Mouse (Mus musculus): ENCODE measurements around the gene Bco2. TPM values are rescaled to one million over a fixed set of nuclear protein-coding genes. Genes with fewer than 3 reads are reported as not detected.
A peak's percentile ranks its signal among the peaks of the same experiment; 100 is the strongest.

Gene Bco2
- polyA plus RNA-seq, 1 experiment, result 0.38 TPM

DNA sequence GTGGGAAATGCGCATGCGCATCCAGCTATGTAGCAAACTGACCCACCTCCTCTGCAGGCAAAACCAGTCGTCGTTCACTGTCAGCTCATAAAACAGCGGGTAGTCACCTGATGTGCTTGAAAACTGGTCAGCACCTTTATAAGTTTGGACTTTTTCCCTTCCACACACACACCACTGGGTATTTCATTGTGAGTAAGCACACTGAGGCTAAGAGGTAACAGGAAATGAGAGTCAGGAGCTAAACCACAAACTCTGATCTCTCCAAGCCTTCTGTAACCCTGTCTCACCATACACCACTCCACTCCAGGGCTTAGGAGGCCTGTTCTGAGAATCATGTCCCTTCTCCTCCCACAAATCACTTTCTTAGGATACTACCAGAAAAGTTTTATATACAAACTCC is 29.4 kb downstream of the Bco2 start:
- DNase-seq, result no peak
- Histone ChIP-seq H3K27ac (ENCODE audit: control insufficient read depth, insufficient read depth, low read length) (no peak overlapping the region), H3K4me3 (ENCODE audit: control insufficient read depth, insufficient read depth, low read length) (no peak overlapping the region), H3K4me1 (replicated peaks; ENCODE audit: control insufficient read depth, insufficient read depth, low read length) (peaks cover 11% of the 10 kb centered on the region), H3K27me3 (ENCODE audit: control insufficient read depth, insufficient read depth, low read length) (no peaks in the 10 kb centered on the region), H3K36me3 (ENCODE audit: control insufficient read depth, insufficient read depth, low read length) (peaks cover 11% of the 10 kb centered on the region; the same call in 1 of the 2 replicates)
- WGBS, result 82% methylated on average over 5 of the region's 5 CpGs
- no peak for TF ChIP-seq POLR2A (IDR thresholded peaks at IDR 0.05; ENCODE audit: control insufficient read depth, extremely low read depth, insufficient read depth, low read length, poor library complexity)
- no peak for TF ChIP-seq CTCF (IDR thresholded peaks at IDR 0.05; ENCODE audit: borderline replicate concordance, control insufficient read depth, extremely low read depth, insufficient read depth, low read length, poor library complexity)

DNA sequence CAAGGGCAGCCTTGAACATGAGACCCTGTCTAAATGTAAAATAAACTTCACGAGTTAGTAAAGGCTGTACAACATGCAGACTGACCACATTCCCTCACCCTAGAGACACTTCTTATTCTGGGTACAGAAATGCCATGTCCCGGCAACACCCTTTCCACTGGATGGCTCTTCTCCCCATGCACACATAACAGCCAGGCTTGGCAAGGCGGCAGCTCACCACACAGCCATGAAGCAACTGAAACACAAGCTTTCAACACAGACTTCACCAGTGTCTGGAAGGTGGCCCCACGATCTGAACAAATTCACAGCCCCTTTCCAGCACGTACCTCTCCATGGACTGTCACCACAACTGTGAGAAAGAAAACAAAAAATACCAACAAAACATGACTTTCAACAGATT is 30.0 kb downstream of the Bco2 start:
- H3K27me3 ChIP-seq (ENCODE audit: control insufficient read depth, insufficient read depth, low read length), result no peaks in the 10 kb centered on the region
- H3K27ac ChIP-seq (ENCODE audit: control insufficient read depth, insufficient read depth, low read length), result no peak overlapping the region
- H3K4me1 ChIP-seq (replicated peaks; ENCODE audit: control insufficient read depth, insufficient read depth, low read length), result peaks cover 11% of the 10 kb centered on the region
- H3K36me3 ChIP-seq (ENCODE audit: control insufficient read depth, insufficient read depth, low read length), result peaks cover 11% of the 10 kb centered on the region; the same call in 1 of the 2 replicates
- DNase-seq, result no peak
- no peak overlapping the region for H3K4me3 ChIP-seq (ENCODE audit: control insufficient read depth, insufficient read depth, low read length)
- 97% methylated on average over 5 of the region's 5 CpGs for WGBS
- TF ChIP-seq POLR2A (IDR thresholded peaks at IDR 0.05; ENCODE audit: control insufficient read depth, extremely low read depth, insufficient read depth, low read length, poor library complexity), result no peak
- no peak for TF ChIP-seq CTCF (IDR thresholded peaks at IDR 0.05; ENCODE audit: borderline replicate concordance, control insufficient read depth, extremely low read depth, insufficient read depth, low read length, poor library complexity)

- peaks cover 11% of the 10 kb centered on the region; the same call in 1 of the 2 replicates for H3K36me3 ChIP-seq (ENCODE audit: control insufficient read depth, insufficient read depth, low read length)
- H3K27ac ChIP-seq (ENCODE audit: control insufficient read depth, insufficient read depth, low read length), result no peak overlapping the region
- H3K27me3 ChIP-seq (ENCODE audit: control insufficient read depth, insufficient read depth, low read length), result no peaks in the 10 kb centered on the region
- 86% methylated on average over 5 of the region's 5 CpGs for whole genome bisulfite sequencing
- no peak for DNase-seq
- H3K4me3 ChIP-seq (ENCODE audit: control insufficient read depth, insufficient read depth, low read length), result no peak overlapping the region
- TF ChIP-seq CTCF (IDR thresholded peaks at IDR 0.05; ENCODE audit: borderline replicate concordance, control insufficient read depth, extremely low read depth, insufficient read depth, low read length, poor library complexity), result no peak
- no peak for TF ChIP-seq POLR2A (IDR thresholded peaks at IDR 0.05; ENCODE audit: control insufficient read depth, extremely low read depth, insufficient read depth, low read length, poor library complexity)
- H3K4me1 ChIP-seq (replicated peaks; ENCODE audit: control insufficient read depth, insufficient read depth, low read length), result peaks cover 7% of the 10 kb centered on the region
Observed at GRCm38 (mm10) chr9:50522574-50522973, 32.4 kb downstream of the Bco2 start.

GRCm38 (mm10) chr9:50521562-50521961 is 33.4 kb downstream of the Bco2 start:
- no peak for TF ChIP-seq POLR2A (IDR thresholded peaks at IDR 0.05; ENCODE audit: control insufficient read depth, extremely low read depth, insufficient read depth, low read length, poor library complexity)
- no peak for TF ChIP-seq CTCF (IDR thresholded peaks at IDR 0.05; ENCODE audit: borderline replicate concordance, control insufficient read depth, extremely low read depth, insufficient read depth, low read length, poor library complexity)
- DNase-seq, result no peak
- no peaks in the 10 kb centered on the region for H3K27me3 ChIP-seq (ENCODE audit: control insufficient read depth, insufficient read depth, low read length)
- peaks cover 3% of the 10 kb centered on the region; the same call in 1 of the 2 replicates for H3K4me1 ChIP-seq (replicated peaks; ENCODE audit: control insufficient read depth, insufficient read depth, low read length)
- no peak overlapping the region for H3K27ac ChIP-seq (ENCODE audit: control insufficient read depth, insufficient read depth, low read length)
- H3K4me3 ChIP-seq (ENCODE audit: control insufficient read depth, insufficient read depth, low read length), result no peak overlapping the region
- H3K36me3 ChIP-seq (ENCODE audit: control insufficient read depth, insufficient read depth, low read length), result peaks cover 11% of the 10 kb centered on the region; the same call in 1 of the 2 replicates
- WGBS, result 68% methylated on average over 2 of the region's 2 CpGs

GRCm38 (mm10) chr9:50520748-50521147 is 34.2 kb downstream of the Bco2 start:
- no peak for DNase-seq
- H3K4me3 ChIP-seq (ENCODE audit: control insufficient read depth, insufficient read depth, low read length), result no peak overlapping the region
- TF ChIP-seq POLR2A (IDR thresholded peaks at IDR 0.05; ENCODE audit: control insufficient read depth, extremely low read depth, insufficient read depth, low read length, poor library complexity), result no peak
- no peak for TF ChIP-seq CTCF (IDR thresholded peaks at IDR 0.05; ENCODE audit: borderline replicate concordance, control insufficient read depth, extremely low read depth, insufficient read depth, low read length, poor library complexity)
- H3K27ac ChIP-seq (ENCODE audit: control insufficient read depth, insufficient read depth, low read length), result no peak overlapping the region
- H3K36me3 ChIP-seq (ENCODE audit: control insufficient read depth, insufficient read depth, low read length), result peaks cover 11% of the 10 kb centered on the region; the same call in 1 of the 2 replicates
- no peaks in the 10 kb centered on the region for H3K27me3 ChIP-seq (ENCODE audit: control insufficient read depth, insufficient read depth, low read length)
- 25% methylated on average over 6 of the region's 6 CpGs for WGBS
- H3K4me1 ChIP-seq (replicated peaks; ENCODE audit: control insufficient read depth, insufficient read depth, low read length), result 0 out of 2 replicates have a peak, but pooled peaks cover 3% of the 10 kb centered on the region

DNA sequence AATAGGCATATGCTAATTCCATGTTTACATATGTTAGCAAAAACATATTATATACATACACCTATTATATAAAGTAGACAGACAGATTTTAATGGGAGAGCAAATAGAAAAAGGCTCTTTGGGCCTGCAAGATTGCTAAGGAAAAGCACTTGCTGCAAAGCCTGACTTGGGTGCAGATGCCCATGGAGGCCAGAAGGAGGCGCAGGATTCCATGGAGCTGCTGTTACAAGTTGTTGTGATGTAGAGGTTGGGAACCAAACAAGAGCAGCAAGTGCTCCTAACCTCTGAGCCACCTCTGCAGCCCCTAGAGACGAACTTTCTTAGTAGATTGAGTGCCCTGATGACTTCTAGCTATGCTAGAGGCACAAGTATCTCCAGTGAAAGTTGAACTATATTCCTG is 36.2 kb downstream of the Bco2 start:
- no peak overlapping the region for H3K27ac ChIP-seq (ENCODE audit: control insufficient read depth, insufficient read depth, low read length)
- peak; percentile 27 for DNase-seq
- no peaks in the 10 kb centered on the region for H3K4me1 ChIP-seq (replicated peaks; ENCODE audit: control insufficient read depth, insufficient read depth, low read length)
- H3K27me3 ChIP-seq (ENCODE audit: control insufficient read depth, insufficient read depth, low read length), result no peaks in the 10 kb centered on the region
- H3K4me3 ChIP-seq (ENCODE audit: control insufficient read depth, insufficient read depth, low read length), result no peak overlapping the region
- TF ChIP-seq POLR2A (IDR thresholded peaks at IDR 0.05; ENCODE audit: control insufficient read depth, extremely low read depth, insufficient read depth, low read length, poor library complexity), result no peak
- TF ChIP-seq CTCF (IDR thresholded peaks at IDR 0.05; ENCODE audit: borderline replicate concordance, control insufficient read depth, extremely low read depth, insufficient read depth, low read length, poor library complexity), result peak; percentile 65; the same call in 1 of the 2 replicates
- 83% methylated on average over 2 of the region's 2 CpGs for WGBS
- peaks cover 6% of the 10 kb centered on the region; the same call in 1 of the 2 replicates for H3K36me3 ChIP-seq (ENCODE audit: control insufficient read depth, insufficient read depth, low read length)

GRCm38 (mm10) chr9:50515462-50515861 is 39.5 kb downstream of the Bco2 start:
- Histone ChIP-seq H3K4me1 (replicated peaks; ENCODE audit: control insufficient read depth, insufficient read depth, low read length) (no peaks in the 10 kb centered on the region), H3K27me3 (ENCODE audit: control insufficient read depth, insufficient read depth, low read length) (no peaks in the 10 kb centered on the region), H3K4me3 (ENCODE audit: control insufficient read depth, insufficient read depth, low read length) (no peak overlapping the region), H3K27ac (ENCODE audit: control insufficient read depth, insufficient read depth, low read length) (no peak overlapping the region), H3K36me3 (ENCODE audit: control insufficient read depth, insufficient read depth, low read length) (no peaks in the 10 kb centered on the region)
- WGBS, result 94% methylated on average over 5 of the region's 5 CpGs
- DNase-seq, result no peak
- TF ChIP-seq POLR2A (IDR thresholded peaks at IDR 0.05; ENCODE audit: control insufficient read depth, extremely low read depth, insufficient read depth, low read length, poor library complexity) (no peak), CTCF (IDR thresholded peaks at IDR 0.05; ENCODE audit: borderline replicate concordance, control insufficient read depth, extremely low read depth, insufficient read depth, low read length, poor library complexity) (no peak)
